Mouse (Mus musculus) limb, embryonic 14.5 days (tissue): ENCODE measurements around the gene Wdr70. TPM values are rescaled to one million over a fixed set of nuclear protein-coding genes. Genes with fewer than 3 reads are reported as not detected.

ENCODE experiments used
- ATAC-seq: fragments of 200-750 bp; cut with Nextera tagmentation; 2 replicates; pipeline ENCODE4 v1.8.0; 2017; ENCODE audit warnings: low read depth, moderate number of reproducible peaks, moderate TSS enrichment; ENCODE audit not compliant: low FRiP score
- DNase-seq: peaks from one replicate; pipeline ENCODE4 v3.0.0-alpha.2; 2015; ENCODE audit warnings: low spot score
- H3K27ac ChIP-seq: fragments of 300-500 bp; sonication (generic); replicated peaks from 2 replicates; pipeline ENCODE4 v1.5.1; 2014; ENCODE audit warnings: low read depth, mild to moderate bottlenecking, low read length, moderate library complexity, mixed read lengths
- H3K27me3 ChIP-seq: fragments of 300-500 bp; sonication (generic); 2 replicates; pipeline ENCODE4 v1.6.1; 2014; ENCODE audit warnings: low read length, mixed read lengths; ENCODE audit not compliant: control insufficient read depth, insufficient read depth
- H3K36me3 ChIP-seq: fragments of 300-500 bp; sonication (generic); 2 replicates; pipeline ENCODE4 v1.6.1; 2014; ENCODE audit warnings: mild to moderate bottlenecking, low read length, moderate library complexity, mixed read lengths; ENCODE audit not compliant: control insufficient read depth, insufficient read depth
- H3K4me1 ChIP-seq: fragments of 300-500 bp; sonication (generic); 2 replicates; pipeline ENCODE4 v1.6.1; 2014; ENCODE audit warnings: antibody characterized with exemption, low read length, mixed read lengths; ENCODE audit not compliant: control insufficient read depth, insufficient read depth
- H3K4me2 ChIP-seq: fragments of 300-500 bp; sonication (generic); replicated peaks from 2 replicates; pipeline ENCODE4 v1.6.1; 2014; ENCODE audit warnings: low read depth, mild to moderate bottlenecking, low read length, moderate library complexity; ENCODE audit not compliant: severe bottlenecking
- H3K4me3 ChIP-seq: fragments of 300-500 bp; sonication (generic); replicated peaks from 2 replicates; pipeline ENCODE4 v1.5.1; 2014; ENCODE audit warnings: low read length
- H3K9ac ChIP-seq: fragments of 300-500 bp; sonication (generic); 2 replicates; pipeline ENCODE4 v1.6.1; 2014; ENCODE audit warnings: mild to moderate bottlenecking, low read depth, low read length, moderate library complexity; ENCODE audit not compliant: severe bottlenecking
- H3K9me3 ChIP-seq: fragments of 300-500 bp; sonication (generic); 2 replicates; pipeline ENCODE4 v1.6.1; 2016; ENCODE audit warnings: low read length; ENCODE audit not compliant: control insufficient read depth
- POLR2A ChIP-seq: fragments of 200-500 bp; IDR thresholded peaks from 2 replicates; pipeline ENCODE4 v1.8.0; 2012; ENCODE audit warnings: inconsistent platforms, mild to moderate bottlenecking, moderate library complexity, borderline replicate concordance; ENCODE audit not compliant: insufficient read depth, insufficient read length; ENCODE audit errors: extremely low read depth
- WGBS: fragments of 180-500 bp; shearing (Covaris S2); extraction: QIAGEN DNeasy Blood & Tissue Kit; methylation state at CpG from one replicate; pipeline ENCODE4 v1.1.7; 2014; 5-methylcytosine and 5-hydroxymethylcytosine counted together
- polyA plus RNA-seq, 2 experiments: library from polyadenylated mRNA; depleted of rRNA in 1 of 2; stranded (reverse) in 1 of 2; unstranded in 1 of 2; fragments of >200 nt; fragmentation: Nextera tagmentation in 1 of 2; extraction: Ambion mirVana in 1 of 2; gene quantifications; 2 replicates each; pipeline versions ENCODE4 v1.2.1 to v1.2.3; 2012 to 2014

Wdr70 gene
- polyA plus RNA-seq, 2 experiments = 36.4 to 50.4 TPM

- no peak for TF ChIP-seq POLR2A
- WGBS = 56% methylated on average over 9 of the region's 9 CpGs
- Histone ChIP-seq H3K4me2 (no peak overlapping the region), H3K36me3 (no peaks in the 10 kb centered on the region), H3K27ac (no peak overlapping the region), H3K4me1 (peaks cover 13% of the 10 kb centered on the region), H3K9ac (no peak overlapping the region), H3K9me3 (no peaks in the 10 kb centered on the region), H3K27me3 (no peaks in the 10 kb centered on the region), H3K4me3 (no peak overlapping the region)
- DNase-seq (peak; percentile 25), ATAC-seq (no peak)
These were observed 207.3 kb downstream of the Wdr70 start for GRCm38 (mm10) chr15:7891547-7892282.

- no peak overlapping the region for H3K27ac ChIP-seq
- H3K4me1 ChIP-seq = peaks cover 9% of the 10 kb centered on the region; the same call in 1 of the 2 replicates
- no peak overlapping the region for H3K4me3 ChIP-seq
- 80% methylated on average over 5 of the region's 5 CpGs for WGBS
- no peaks in the 10 kb centered on the region for H3K36me3 ChIP-seq
- H3K9me3 ChIP-seq = no peaks in the 10 kb centered on the region
- no peak overlapping the region for H3K9ac ChIP-seq
- no peak overlapping the region for H3K4me2 ChIP-seq
- no peak for TF ChIP-seq POLR2A
- ATAC-seq (no peak), DNase-seq (no peak)
- no peaks in the 10 kb centered on the region for H3K27me3 ChIP-seq
These were observed 208.7 kb downstream of the Wdr70 start for GRCm38 (mm10) chr15:7890286-7890685.

- no peak overlapping the region for H3K4me3 ChIP-seq
- H3K36me3 ChIP-seq = no peaks in the 10 kb centered on the region
- H3K4me2 ChIP-seq = no peak overlapping the region
- TF ChIP-seq POLR2A = no peak
- 82% methylated on average over 5 of the region's 5 CpGs for WGBS
- no peak overlapping the region for H3K27ac ChIP-seq
- DNase-seq (no peak), ATAC-seq (no peak)
- H3K27me3 ChIP-seq = no peaks in the 10 kb centered on the region
- H3K4me1 ChIP-seq = peaks cover 9% of the 10 kb centered on the region; the same call in 1 of the 2 replicates
- H3K9ac ChIP-seq = no peak overlapping the region
- H3K9me3 ChIP-seq = no peaks in the 10 kb centered on the region
These were observed 209.7 kb downstream of the Wdr70 start for GRCm38 (mm10) chr15:7889362-7889674.

GRCm38 (mm10) chr15:7888617-7889361 lies 210.2 kb downstream of the Wdr70 start:
- WGBS = 81% methylated on average over 8 of the region's 8 CpGs
- H3K4me3 ChIP-seq = no peak overlapping the region
- DNase-seq = no peak

GRCm38 (mm10) chr15:7886591-7886990 lies 212.4 kb downstream of the Wdr70 start:
- TF ChIP-seq POLR2A = no peak

More at GRCm38 (mm10) chr15:7888617-7889361, 210.2 kb downstream of the Wdr70 start:
- Histone ChIP-seq H3K27ac (no peak overlapping the region), H3K27me3 (no peaks in the 10 kb centered on the region), H3K36me3 (no peaks in the 10 kb centered on the region), H3K9ac (no peak overlapping the region), H3K9me3 (no peaks in the 10 kb centered on the region), H3K4me2 (no peak overlapping the region), H3K4me1 (peaks cover 9% of the 10 kb centered on the region; the same call in 1 of the 2 replicates)
- TF ChIP-seq POLR2A = no peak
- no peak for ATAC-seq

More at GRCm38 (mm10) chr15:7886591-7886990, 212.4 kb downstream of the Wdr70 start:
- H3K9me3 ChIP-seq = no peaks in the 10 kb centered on the region
- H3K4me1 ChIP-seq = peaks cover 3% of the 10 kb centered on the region; the same call in 1 of the 2 replicates
- 0 out of 2 replicates have a peak, but pooled peaks cover 6% of the 10 kb centered on the region for H3K36me3 ChIP-seq
- DNase-seq (no peak), ATAC-seq (no peak)
- H3K9ac ChIP-seq = no peak overlapping the region
- no peak overlapping the region for H3K4me2 ChIP-seq
- WGBS = 89% methylated on average over 8 of the region's 8 CpGs
- no peak overlapping the region for H3K27ac ChIP-seq
- H3K4me3 ChIP-seq = no peak overlapping the region
- H3K27me3 ChIP-seq = no peaks in the 10 kb centered on the region
